Mouse (Mus musculus) kidney, adult 18-20 months (tissue): ENCODE results near the gene Sbno1.

Experiments used
- DNase-seq: peaks from one replicate; pipeline ENCODE4 v3.0.0; 2021

Sbno1 gene

GRCm38 (mm10) chr5:124327510-124328364 is 98.1 kb downstream of the Sbno1 start, which contains the start of the genes Mphosph9 and 2810006K23Rik:
Gene Mphosph9 (minus strand): TSS chr5:124327972.
Gene 2810006K23Rik (plus strand): TSS chr5:124328089.
- peak; percentile 99 for DNase-seq

GRCm38 (mm10) chr5:124326829-124327228 is 99.0 kb downstream of the Sbno1 start:
- no peak for DNase-seq
